Mouse (Mus musculus) spleen, adult 2 months (tissue): ENCODE measurements around the gene Tspan14.

Experiments
- CTCF ChIP-seq: fragments of 200-500 bp; IDR thresholded peaks from 2 replicates; pipeline ENCODE4 v1.5.1; 2011; ENCODE audit warnings: mild to moderate bottlenecking, inconsistent platforms; ENCODE audit not compliant: insufficient read depth, insufficient read length, insufficient replicate concordance; ENCODE audit errors: extremely low read depth
- POLR2A ChIP-seq: fragments of 200-500 bp; IDR thresholded peaks from 2 replicates; pipeline ENCODE4 v1.6.1; 2011; ENCODE audit warnings: low read depth, low read length, inconsistent platforms

- TF ChIP-seq POLR2A (no peak), CTCF (no peak)
Measured at GRCm38 (mm10) chr14:40864811-40865514, 101.6 kb downstream of the Tspan14 start.
